Mouse (Mus musculus) small intestine, adult 2 months (tissue): ENCODE results near the gene Abce1. TPM values are rescaled to one million over a fixed set of nuclear protein-coding genes. Genes with fewer than 3 reads are reported as not detected.
"Not testable (repeated sequence)": the region's sequence is repeated elsewhere in the genome, so short reads cannot be mapped to it uniquely, and the experiment has no call there.

Source experiments
- H3K27ac ChIP-seq: fragments of 200-500 bp; 2 replicates; pipeline ENCODE4 v1.5.1; 2012; ENCODE audit warnings: low read depth, low read length, control low read depth, inconsistent platforms; ENCODE audit not compliant: insufficient read depth
- H3K27me3 ChIP-seq: fragments of 200-500 bp; 2 replicates; pipeline ENCODE4 v1.6.1; 2012; ENCODE audit warnings: mild to moderate bottlenecking, moderate library complexity, low read length, inconsistent platforms; ENCODE audit not compliant: control insufficient read depth, insufficient read depth
- H3K36me3 ChIP-seq: fragments of 200-500 bp; 2 replicates; pipeline ENCODE4 v1.6.1; 2012; ENCODE audit warnings: mild to moderate bottlenecking, low read length, control low read depth, inconsistent platforms; ENCODE audit not compliant: control insufficient read depth, insufficient read depth
- H3K4me1 ChIP-seq: fragments of 200-500 bp; 2 replicates; pipeline ENCODE4 v1.6.1; 2012; ENCODE audit warnings: low read length, inconsistent platforms, mixed read lengths; ENCODE audit not compliant: control insufficient read depth, insufficient read depth, insufficient read length
- H3K4me3 ChIP-seq: fragments of 200-500 bp; 2 replicates; pipeline ENCODE4 v1.5.1; 2012; ENCODE audit warnings: low read depth, mild to moderate bottlenecking, control low read depth, inconsistent platforms, low read length, moderate library complexity
- CTCF ChIP-seq: fragments of 200-500 bp; IDR thresholded peaks from 2 replicates; pipeline ENCODE4 v1.5.1; 2012; ENCODE audit warnings: low read depth, mild to moderate bottlenecking, control low read depth, inconsistent platforms, low read length, moderate library complexity, mixed read lengths; ENCODE audit not compliant: insufficient replicate concordance, insufficient read length; ENCODE audit errors: extremely low read depth
- POLR2A ChIP-seq: fragments of 200-500 bp; IDR thresholded peaks from 2 replicates; pipeline ENCODE4 v1.6.1; 2012; ENCODE audit warnings: low read depth, mild to moderate bottlenecking, control low read depth, inconsistent platforms, low read length, moderate library complexity
- WGBS: fragments of 180-500 bp; shearing (Covaris S2); methylation state at CpG from one replicate; pipeline ENCODE4 v1.1.7; 2018; 5-methylcytosine and 5-hydroxymethylcytosine counted together
- polyA plus RNA-seq: library from polyadenylated mRNA; depleted of rRNA; stranded (reverse); fragments of >200 nt; gene quantifications from 2 replicates; pipeline ENCODE4 v1.2.3, GENCODE M21; 2012

The Abce1 gene
- polyA plus RNA-seq, 1 experiment: 2.6 TPM

DNA sequence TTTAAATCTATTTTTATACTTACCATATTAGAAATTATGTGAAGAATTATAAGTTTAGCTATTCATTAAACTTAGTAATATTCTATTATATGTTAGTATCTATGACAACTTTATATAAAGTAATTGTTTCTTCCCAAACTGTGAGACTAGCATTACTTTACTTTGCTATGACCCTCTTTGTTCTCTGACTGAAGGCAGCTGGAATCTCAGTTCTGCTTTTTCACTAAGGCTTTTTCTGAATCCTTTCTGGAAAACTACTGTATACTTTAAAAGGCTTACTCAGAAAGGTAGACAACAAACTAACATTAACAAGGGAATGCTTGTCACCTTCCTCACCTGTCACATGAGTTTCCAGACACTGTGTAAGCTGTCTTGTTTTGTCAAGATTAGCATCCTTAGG is 11.8 kb upstream of the Abce1 start:
- Histone ChIP-seq H3K36me3 (peaks cover 22% of the 10 kb centered on the region), H3K4me1 (no peaks in the 10 kb centered on the region), H3K4me3 (no peak overlapping the region), H3K27me3 (no peaks in the 10 kb centered on the region), H3K27ac (no peak overlapping the region)
- TF ChIP-seq POLR2A (no peak), CTCF (no peak)

DNA sequence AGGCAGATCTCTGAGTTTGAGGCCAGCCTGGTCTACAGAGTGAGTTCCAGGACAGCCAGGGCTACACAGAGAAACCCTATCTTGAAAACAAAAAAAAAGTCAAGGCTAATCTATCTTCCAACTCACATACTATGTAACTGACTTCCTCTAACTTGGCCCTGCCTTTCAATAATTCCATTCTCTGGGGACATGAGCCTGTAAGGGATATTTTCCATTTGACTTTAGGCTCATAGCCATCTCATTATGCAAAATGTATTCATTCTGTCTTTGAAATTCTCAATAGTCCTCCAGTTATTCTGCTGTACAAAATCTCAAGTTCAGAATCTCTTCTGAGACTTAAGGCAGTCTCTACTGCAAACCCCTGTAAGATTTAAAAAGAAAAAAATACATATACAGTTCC is 10.0 kb upstream of the Abce1 start:
- Histone ChIP-seq H3K27me3 (no peaks in the 10 kb centered on the region), H3K4me1 (no peaks in the 10 kb centered on the region), H3K4me3 (no peak overlapping the region), H3K36me3 (peaks cover 25% of the 10 kb centered on the region), H3K27ac (no peak overlapping the region)
- TF ChIP-seq POLR2A (no peak), CTCF (no peak)

DNA sequence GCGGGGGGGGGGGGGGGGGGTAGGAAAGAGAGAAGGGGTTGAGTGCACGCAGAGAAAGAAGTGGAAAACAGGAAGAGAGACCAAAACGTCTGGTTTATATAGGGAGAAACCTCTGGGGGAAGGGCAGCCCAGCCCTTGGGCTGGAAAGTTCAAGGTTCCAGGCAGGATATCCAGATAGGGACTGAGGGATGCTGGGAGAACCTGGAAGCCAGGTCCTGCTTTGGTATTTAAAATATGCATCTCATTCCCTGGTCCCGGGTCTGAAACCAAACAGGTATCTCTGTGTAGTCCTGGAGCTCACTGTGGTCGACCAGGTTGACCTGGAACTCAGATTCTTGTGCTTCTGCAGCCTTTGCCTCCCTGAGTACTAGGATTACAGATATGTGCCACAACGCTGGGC is 1.1 kb upstream of the Abce1 start:
- H3K36me3 ChIP-seq: peaks cover 5% of the 10 kb centered on the region; the same call in 1 of the 2 replicates
- no peaks in the 10 kb centered on the region for H3K27me3 ChIP-seq
- TF ChIP-seq POLR2A: no peak
- no peak for TF ChIP-seq CTCF
- no peak overlapping the region for H3K27ac ChIP-seq
- WGBS: 37% methylated on average over 6 of the region's 6 CpGs
- H3K4me3 ChIP-seq: no peak overlapping the region
- peaks cover 2% of the 10 kb centered on the region; the same call in 1 of the 2 replicates for H3K4me1 ChIP-seq

DNA sequence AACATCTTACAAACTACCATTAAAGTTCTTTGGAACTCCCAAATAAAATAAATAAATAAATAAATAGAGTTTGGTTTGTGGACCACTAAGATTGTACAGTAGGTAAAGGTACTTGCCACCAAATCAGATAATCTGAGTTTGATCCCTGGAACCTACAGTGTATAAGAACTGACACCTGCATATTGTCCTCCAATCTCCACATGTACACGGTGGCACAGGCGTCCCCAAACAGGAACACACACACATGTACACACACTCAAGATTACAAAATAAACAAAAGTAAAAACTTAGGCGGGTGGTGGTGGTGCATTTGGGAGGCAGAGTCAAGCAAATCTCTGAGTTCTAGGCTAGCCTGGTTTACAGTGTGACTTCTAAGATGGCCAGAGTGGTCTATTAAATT is 4.9 kb downstream of the Abce1 start:
- Histone ChIP-seq H3K27ac (no peak overlapping the region), H3K27me3 (no peaks in the 10 kb centered on the region), H3K4me1 (no peaks in the 10 kb centered on the region; the same call in 1 of the 2 replicates), H3K36me3 (peaks cover 29% of the 10 kb centered on the region), H3K4me3 (no peak overlapping the region)
- WGBS: 79% methylated on average over 3 of the region's 3 CpGs
- no peak for TF ChIP-seq CTCF
- no peak for TF ChIP-seq POLR2A

DNA sequence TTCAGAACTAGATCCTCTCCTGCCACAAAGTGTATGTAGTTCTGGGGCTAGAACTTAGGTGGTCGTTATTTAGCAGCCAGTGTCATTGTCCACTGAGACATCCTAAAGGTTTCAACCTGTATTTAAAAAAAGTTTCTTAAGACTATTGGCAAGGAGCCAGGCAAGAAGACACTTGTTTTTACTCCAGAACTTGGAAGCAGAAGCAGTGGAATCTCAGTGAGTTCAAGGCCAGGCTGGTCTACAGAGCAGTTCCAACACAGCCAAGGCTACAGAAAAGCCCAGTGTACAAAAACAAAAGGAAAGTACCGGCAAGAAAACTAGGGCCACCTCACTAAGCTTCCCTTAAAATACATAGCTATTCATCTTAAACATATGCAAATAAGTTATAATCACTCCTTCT is 19.0 kb downstream of the Abce1 start:
- H3K36me3 ChIP-seq: peaks cover 51% of the 10 kb centered on the region
- H3K27me3 ChIP-seq: no peaks in the 10 kb centered on the region
- H3K4me3 ChIP-seq: no peak overlapping the region
- H3K27ac ChIP-seq: no peak overlapping the region
- whole genome bisulfite sequencing: 80% methylated on average over 2 of the region's 2 CpGs
- TF ChIP-seq CTCF (no peak), POLR2A (no peak)
- H3K4me1 ChIP-seq: no peaks in the 10 kb centered on the region

DNA sequence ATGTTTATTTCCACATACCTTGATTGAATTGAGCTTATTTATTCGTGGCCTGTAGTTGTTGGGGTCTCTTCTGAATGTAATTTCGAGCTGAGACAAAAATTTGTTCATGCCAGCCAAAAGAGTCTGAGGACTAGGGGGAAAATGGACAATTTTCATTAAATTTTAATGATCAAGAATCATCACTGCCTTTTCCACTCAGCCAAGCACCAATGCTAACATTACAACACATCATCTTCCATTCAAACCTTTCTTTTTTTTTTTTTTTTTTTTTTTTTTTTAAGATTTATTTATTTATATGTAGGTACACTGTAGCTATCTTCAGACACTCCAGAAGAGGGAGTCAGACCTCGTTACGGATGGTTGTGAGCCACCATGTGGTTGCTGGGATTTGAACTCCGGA is 25.6 kb downstream of the Abce1 start:
- not testable (repeated sequence) for H3K4me3 ChIP-seq, H3K27ac ChIP-seq, H3K4me1 ChIP-seq, H3K27me3 ChIP-seq
- H3K36me3 ChIP-seq: peaks cover 52% of the 10 kb centered on the region
- 93% methylated on average over 5 of the region's 5 CpGs for WGBS

DNA sequence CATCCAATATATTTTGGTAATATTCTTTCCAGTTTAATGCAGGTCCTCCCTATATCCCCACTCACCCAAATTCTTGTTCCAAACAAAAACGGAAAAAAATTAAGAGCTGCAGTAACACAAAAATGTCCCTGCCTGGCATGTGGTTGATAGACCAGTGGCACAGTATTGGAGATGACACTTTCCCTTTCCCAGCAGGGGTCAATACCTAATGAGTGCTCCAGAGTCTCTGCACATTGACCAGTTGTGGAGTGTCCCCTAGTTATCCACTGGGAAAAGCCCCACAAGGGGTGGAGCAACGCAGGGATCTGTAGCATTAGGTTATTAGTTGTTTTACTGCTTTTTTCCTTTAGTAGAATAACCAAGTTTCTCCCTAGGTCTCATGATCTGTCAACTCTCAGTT is 30.6 kb downstream of the Abce1 start:
- Histone ChIP-seq H3K27me3 (no peaks in the 10 kb centered on the region; the same call in 1 of the 2 replicates), H3K4me3 (peak overlapping the region; percentile 84), H3K36me3 (peaks cover 22% of the 10 kb centered on the region), H3K27ac (no peak overlapping the region), H3K4me1 (peaks cover 2% of the 10 kb centered on the region)
- no peak for TF ChIP-seq CTCF
- no peak for TF ChIP-seq POLR2A
- 25% methylated on average over 2 of the region's 2 CpGs for WGBS

DNA sequence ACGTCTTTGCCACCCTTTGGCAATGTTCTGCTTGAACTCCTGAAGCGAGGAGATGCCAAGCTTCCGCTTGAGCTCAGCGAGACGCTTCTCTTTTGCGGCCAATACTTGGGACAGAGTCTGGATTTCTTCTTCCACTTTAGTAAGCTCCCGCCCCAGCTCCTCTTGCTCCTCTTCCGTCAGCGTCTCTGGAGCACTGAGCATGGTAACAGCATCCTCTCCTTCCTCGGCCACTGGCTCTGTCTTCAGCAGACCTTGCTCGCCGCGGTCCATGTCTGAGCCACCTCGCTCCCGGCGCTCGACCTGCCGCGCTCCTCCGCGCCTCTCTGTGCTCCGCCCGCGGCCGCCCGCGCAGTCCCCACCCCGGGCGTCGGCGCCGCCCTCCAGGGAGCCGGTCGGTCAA is 31.0 kb downstream of the Abce1 start:
- peaks cover 2% of the 10 kb centered on the region for H3K4me1 ChIP-seq
- H3K4me3 ChIP-seq: peak overlapping the region; percentile 84
- H3K27ac ChIP-seq: no peak overlapping the region
- WGBS: 2% methylated on average over 34 of the region's 34 CpGs
- TF ChIP-seq CTCF: no peak
- no peak for TF ChIP-seq POLR2A
- H3K36me3 ChIP-seq: peaks cover 19% of the 10 kb centered on the region
- no peaks in the 10 kb centered on the region; the same call in 1 of the 2 replicates for H3K27me3 ChIP-seq

DNA sequence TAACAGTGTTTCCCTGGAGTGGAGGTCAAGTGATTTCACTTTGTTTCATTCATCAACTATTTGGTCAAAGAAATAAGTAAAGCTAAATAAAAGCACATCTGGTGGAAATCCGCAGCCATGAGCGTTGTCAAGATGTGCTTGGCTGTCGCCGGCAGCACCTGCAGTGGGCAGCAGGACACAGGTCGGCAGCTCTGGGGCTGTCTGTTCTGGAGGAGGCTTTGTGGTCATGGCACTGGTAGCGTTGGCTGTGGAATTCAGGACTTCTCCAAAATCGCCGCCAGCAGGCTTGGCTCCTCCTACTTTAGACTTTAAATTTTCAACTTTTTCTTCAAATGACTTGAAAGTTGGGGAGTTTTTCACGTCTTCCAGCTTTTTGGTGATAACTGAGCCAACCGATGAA is 31.5 kb downstream of the Abce1 start:
- H3K27ac ChIP-seq, H3K4me1 ChIP-seq, H3K27me3 ChIP-seq: not testable (repeated sequence)
- Histone ChIP-seq H3K36me3 (peaks cover 16% of the 10 kb centered on the region), H3K4me3 (peak overlapping the region; percentile 84)
- 24% methylated on average over 10 of the region's 10 CpGs for WGBS
